ENCODE assay signal across 16 mouse cellular contexts in genomic region chr1:43153538-43153937, GRCm38 (mm10). TPM values are rescaled to one million over a fixed set of nuclear protein-coding genes. Genes with fewer than 3 reads are reported as not detected.
DNase-seq lines count a peak whose midpoint lies in the region; ATAC-seq and TF ChIP-seq lines count a peak whose summit lies in the region.
"Had no signal": no experiment of that assay in that cellular context is flagged by ENCODE, and none has a peak within 500 bp of the region (broad histone marks: within the 10 kb centered on the region; RNA-seq: fewer than 3 reads in every experiment).

No protein-coding gene starts in this region.

- TF ChIP-seq EP300 in heart, postnatal 0 days (IDR thresholded peaks at IDR 0.05; ENCODE audit: low read depth): no peak

- no peak for ATAC-seq in heart, postnatal 0 days (ENCODE audit: insufficient read depth, low read depth)
- no peak for ATAC-seq in stomach, embryonic 15.5 days (ENCODE audit: insufficient read depth, low FRiP score, low read depth)
- ATAC-seq: forebrain, embryonic 14.5 days had no signal

- H3K9ac ChIP-seq in heart, postnatal 0 days (replicated peaks; ENCODE audit: low read depth, low read length): 0 out of 2 replicates have a peak overlapping the region, but pooled peaks have one; percentile 10
- no peak overlapping the region for H3K9ac ChIP-seq in stomach, embryonic 15.5 days
- H3K9ac ChIP-seq: hindbrain, embryonic 13.5 days had no signal

- peak overlapping the region; percentile 69 for H3K27ac ChIP-seq in heart, postnatal 0 days (ENCODE audit: low read depth)
- peak overlapping the region; percentile 83 for H3K27ac ChIP-seq in stomach, embryonic 15.5 days
- H3K27ac ChIP-seq in hindbrain, embryonic 10.5 days: no peak overlapping the region
- H3K27ac ChIP-seq: hindbrain, embryonic 13.5 days; midbrain, embryonic 10.5 days had no signal

- no peak overlapping the region for H3K4me3 ChIP-seq in heart, postnatal 0 days (ENCODE audit: low read depth, low read length)
- H3K4me3 ChIP-seq in stomach, embryonic 15.5 days (replicated peaks): no peak overlapping the region
- no peak overlapping the region for H3K4me3 ChIP-seq in hindbrain, embryonic 10.5 days
- H3K4me3 ChIP-seq: hindbrain, embryonic 13.5 days; midbrain, embryonic 10.5 days had no signal

- H3K4me2 ChIP-seq in heart, postnatal 0 days (ENCODE audit: low read depth, low read length): no peak overlapping the region
- no peak overlapping the region for H3K4me2 ChIP-seq in stomach, embryonic 15.5 days
- H3K4me2 ChIP-seq: hindbrain, embryonic 13.5 days had no signal

- 17% methylated on average over 5 of the region's 5 CpGs for WGBS in heart, postnatal 0 days
- 56% methylated on average over 5 of the region's 5 CpGs for WGBS in stomach, embryonic 15.5 days
- WGBS in hindbrain, embryonic 10.5 days: 85% methylated on average over 5 of the region's 5 CpGs

- no peaks in the 10 kb centered on the region for H3K9me3 ChIP-seq in heart, postnatal 0 days (replicated peaks; ENCODE audit: control insufficient read depth, low read length)
- no peaks in the 10 kb centered on the region for H3K9me3 ChIP-seq in stomach, embryonic 15.5 days
- H3K9me3 ChIP-seq in hindbrain, embryonic 10.5 days: no peaks in the 10 kb centered on the region
- H3K9me3 ChIP-seq: hindbrain, embryonic 13.5 days; midbrain, embryonic 10.5 days had no signal

- no peaks in the 10 kb centered on the region for H3K27me3 ChIP-seq in heart, postnatal 0 days (ENCODE audit: control insufficient read depth, insufficient read depth, low read length)
- no peaks in the 10 kb centered on the region for H3K27me3 ChIP-seq in stomach, embryonic 15.5 days (replicated peaks)
- H3K27me3 ChIP-seq in hindbrain, embryonic 10.5 days (ENCODE audit: insufficient read depth, poor library complexity, severe bottlenecking): no peaks in the 10 kb centered on the region
- H3K27me3 ChIP-seq: hindbrain, embryonic 13.5 days had no signal

- TF ChIP-seq CTCF in heart, postnatal 0 days (IDR thresholded peaks at IDR 0.05; ENCODE audit: low read depth): no peak

- H3K36me3 ChIP-seq in heart, postnatal 0 days (replicated peaks; ENCODE audit: control insufficient read depth, insufficient read depth, low read length): peaks cover 68% of the 10 kb centered on the region
- peaks cover 15% of the 10 kb centered on the region; the same call in 1 of the 2 replicates for H3K36me3 ChIP-seq in stomach, embryonic 15.5 days
- H3K36me3 ChIP-seq in hindbrain, embryonic 10.5 days: no peaks in the 10 kb centered on the region
- H3K36me3 ChIP-seq: midbrain, embryonic 10.5 days had no signal

- peaks cover 50% of the 10 kb centered on the region for H3K4me1 ChIP-seq in heart, postnatal 0 days (ENCODE audit: control insufficient read depth, insufficient read depth)
- H3K4me1 ChIP-seq in stomach, embryonic 15.5 days: peaks cover 20% of the 10 kb centered on the region
- H3K4me1 ChIP-seq in hindbrain, embryonic 10.5 days (replicated peaks): no peaks in the 10 kb centered on the region
- H3K4me1 ChIP-seq: hindbrain, embryonic 13.5 days; midbrain, embryonic 10.5 days had no signal

- peak; percentile 11 for DNase-seq in adrenal gland, postnatal 10 days
- DNase-seq in adrenal gland, postnatal 25 days: no peak
- DNase-seq in heart, postnatal 0 days (ENCODE audit: low spot score): no peak
- no peak for DNase-seq in heart, adult 8-10 months (ENCODE audit: low spot score)
- peak; percentile 62 for DNase-seq in gonadal fat pad, adult 2 months (ENCODE audit: low read depth)
- no peak for DNase-seq in hindbrain, embryonic 10.5 days (ENCODE audit: low spot score)
- DNase-seq: cerebellum, postnatal 10 days; kidney, adult 18-20 months; layer of hippocampus, postnatal 36 days; left cerebral cortex, postnatal 4 days; lung, adult 18-20 months; thymus, postnatal 4 days had no signal

RNA-seq across cellular contexts. Expression of gene Fhl2, which starts 43.2 kb away (rescaled TPM):
- 10 to 100 TPM; 16.3 to 20.8 TPM for total RNA-seq in adrenal gland, postnatal 10 days (2021)
- total RNA-seq in adrenal gland, postnatal 25 days (2021): 17.3 and 22.9 TPM in 2 replicates
- 2,555 and 2,942 TPM in 2 replicates for total RNA-seq in heart, postnatal 0 days (2014; rRNA removed; ENCODE audit: low replicate concordance)
- polyA plus RNA-seq in heart, postnatal 0 days (2015; fragmentation: Nextera tagmentation; extraction: Ambion mirVana): 974 and 1,129 TPM in 2 replicates
- 1,000 to 10,000 TPM; 1,741 to 2,078 (median 1,948) TPM for total RNA-seq in heart, adult 8-10 months (2022)
- polyA plus RNA-seq in gonadal fat pad, adult 2 months (2012; rRNA removed): 13.6 and 15.4 TPM in 2 replicates
- polyA plus RNA-seq in stomach, embryonic 15.5 days (2015; fragmentation: Nextera tagmentation; extraction: Ambion mirVana): 72.1 and 74.4 TPM in 2 replicates
- 7.6 and 11.2 TPM in 2 replicates for polyA plus RNA-seq in hindbrain, embryonic 10.5 days (2016; fragmentation: Nextera tagmentation; extraction: Ambion mirVana)

RNA-seq across cellular contexts. Expression of gene AI597479, which starts 55.0 kb away (rescaled TPM):
- total RNA-seq in adrenal gland, postnatal 10 days (2021): 10 to 100 TPM; 13.2 to 16.4 TPM
- total RNA-seq in adrenal gland, postnatal 25 days (2021): 18.7 and 20.0 TPM in 2 replicates
- total RNA-seq in heart, postnatal 0 days (2014; rRNA removed; ENCODE audit: low replicate concordance): 14.8 and 18.5 TPM in 2 replicates
- 15.4 and 17.1 TPM in 2 replicates for polyA plus RNA-seq in heart, postnatal 0 days (2015; fragmentation: Nextera tagmentation; extraction: Ambion mirVana)
- total RNA-seq in heart, adult 8-10 months (2022): 10 to 100 TPM; 18.7 to 25.0 (median 21.5) TPM
- polyA plus RNA-seq in gonadal fat pad, adult 2 months (2012; rRNA removed): 7.2 and 8.4 TPM in 2 replicates
- polyA plus RNA-seq in stomach, embryonic 15.5 days (2015; fragmentation: Nextera tagmentation; extraction: Ambion mirVana): 27.2 TPM in 2 replicates
- polyA plus RNA-seq in hindbrain, embryonic 10.5 days (2016; fragmentation: Nextera tagmentation; extraction: Ambion mirVana): 34.9 and 42.1 TPM in 2 replicates

RNA-seq across cellular contexts. Expression of gene Tgfbrap1, which starts 55.1 kb away (rescaled TPM):
- total RNA-seq in adrenal gland, postnatal 10 days (2021): 10 to 100 TPM; 23.0 to 26.8 TPM
- 31.9 and 35.9 TPM in 2 replicates for total RNA-seq in adrenal gland, postnatal 25 days (2021)
- 8.7 and 18.7 TPM in 2 replicates for total RNA-seq in heart, postnatal 0 days (2014; rRNA removed; ENCODE audit: low replicate concordance)
- polyA plus RNA-seq in heart, postnatal 0 days (2015; fragmentation: Nextera tagmentation; extraction: Ambion mirVana): 3.6 and 4.5 TPM in 2 replicates
- total RNA-seq in heart, adult 8-10 months (2022): 10 to 100 TPM; 12.9 to 14.9 (median 13.8) TPM
- 28.7 and 29.1 TPM in 2 replicates for polyA plus RNA-seq in gonadal fat pad, adult 2 months (2012; rRNA removed)
- polyA plus RNA-seq in stomach, embryonic 15.5 days (2015; fragmentation: Nextera tagmentation; extraction: Ambion mirVana): 8.0 and 9.8 TPM in 2 replicates
- polyA plus RNA-seq in hindbrain, embryonic 10.5 days (2016; fragmentation: Nextera tagmentation; extraction: Ambion mirVana): 14.4 and 16.3 TPM in 2 replicates

Comparison
In these comparisons a context has a peak if more than half of its experiments do, and no peak if none do; other contexts are left out.
1. DNase-seq: peak in adrenal gland, postnatal 10 days (single experiment) and gonadal fat pad, adult 2 months (single experiment); none in adrenal gland, postnatal 25 days (single experiment), heart, postnatal 0 days (single experiment), heart, adult 8-10 months (single experiment) and hindbrain, embryonic 10.5 days (single experiment).
2. RNA of gene Fhl2, which starts 43.2 kb away (total RNA-seq): 2,555 to 2,942 TPM in heart, postnatal 0 days and 1,741 to 2,078 TPM in heart, adult 8-10 months; 17.3 to 22.9 TPM in adrenal gland, postnatal 25 days and 16.3 to 20.8 TPM in adrenal gland, postnatal 10 days; every median in the first group is over 10 times any median in the second.